Mouse (Mus musculus): ENCODE measurements around the gene Banp. TPM values are rescaled to one million over a fixed set of nuclear protein-coding genes. Genes with fewer than 3 reads are reported as not detected.

The Banp gene
- polyA plus RNA-seq, 1 experiment from 2014 or later, result 60.9 TPM

- Histone ChIP-seq H3K4me3 (no peak overlapping the region), H3K9me3 (replicated peaks) (no peaks in the 10 kb centered on the region), H3K27ac (no peak overlapping the region), H3K36me3 (ENCODE audit: poor library complexity, severe bottlenecking) (peaks cover 61% of the 10 kb centered on the region), H3K4me2 (no peak overlapping the region), H3K4me1 (peaks cover 12% of the 10 kb centered on the region; the same call in 1 of the 2 replicates), H3K9ac (no peak overlapping the region), H3K27me3 (no peaks in the 10 kb centered on the region)
- 88% methylated on average over 22 of the region's 22 CpGs for WGBS
- ATAC-seq, result no peak
Observed at GRCm38 (mm10) chr8:122018046-122018831, 68.7 kb downstream of the Banp start.

- no peaks in the 10 kb centered on the region for H3K9me3 ChIP-seq (replicated peaks)
- ATAC-seq, result no peak
- WGBS, result 90% methylated on average over 1 of the region's 1 CpGs
- no peak overlapping the region for H3K27ac ChIP-seq
- H3K4me2 ChIP-seq, result no peak overlapping the region
- no peak overlapping the region for H3K9ac ChIP-seq
- peaks cover 65% of the 10 kb centered on the region for H3K36me3 ChIP-seq (ENCODE audit: poor library complexity, severe bottlenecking)
- no peaks in the 10 kb centered on the region for H3K27me3 ChIP-seq
- H3K4me1 ChIP-seq, result peaks cover 11% of the 10 kb centered on the region; the same call in 1 of the 2 replicates
- H3K4me3 ChIP-seq, result no peak overlapping the region
Observed at GRCm38 (mm10) chr8:122019162-122019561, 69.6 kb downstream of the Banp start.

GRCm38 (mm10) chr8:122020050-122020771 is 70.7 kb downstream of the Banp start:
- H3K4me2 ChIP-seq, result no peak overlapping the region
- H3K9ac ChIP-seq, result no peak overlapping the region
- peaks cover 68% of the 10 kb centered on the region for H3K36me3 ChIP-seq (ENCODE audit: poor library complexity, severe bottlenecking)
- H3K4me3 ChIP-seq, result no peak overlapping the region
- H3K27ac ChIP-seq, result no peak overlapping the region
- H3K4me1 ChIP-seq, result peaks cover 7% of the 10 kb centered on the region; the same call in 1 of the 2 replicates
- 85% methylated on average over 8 of the region's 8 CpGs for WGBS
- no peaks in the 10 kb centered on the region for H3K27me3 ChIP-seq
- H3K9me3 ChIP-seq (replicated peaks), result no peaks in the 10 kb centered on the region
- no peak for ATAC-seq

- no peak for ATAC-seq
- H3K27me3 ChIP-seq, result no peaks in the 10 kb centered on the region
- peaks cover 75% of the 10 kb centered on the region for H3K36me3 ChIP-seq (ENCODE audit: poor library complexity, severe bottlenecking)
- no peak overlapping the region for H3K4me2 ChIP-seq
- H3K27ac ChIP-seq, result no peak overlapping the region
- no peak overlapping the region for H3K9ac ChIP-seq
- no peak overlapping the region for H3K4me3 ChIP-seq
- H3K4me1 ChIP-seq, result peaks cover 7% of the 10 kb centered on the region; the same call in 1 of the 2 replicates
- no peaks in the 10 kb centered on the region for H3K9me3 ChIP-seq (replicated peaks)
- 79% methylated on average over 2 of the region's 2 CpGs for WGBS
Observed at GRCm38 (mm10) chr8:122021725-122022124, 72.2 kb downstream of the Banp start.

- Histone ChIP-seq H3K4me1 (peaks cover 7% of the 10 kb centered on the region; the same call in 1 of the 2 replicates), H3K4me3 (no peak overlapping the region), H3K27ac (no peak overlapping the region), H3K9ac (no peak overlapping the region), H3K36me3 (ENCODE audit: poor library complexity, severe bottlenecking) (peaks cover 75% of the 10 kb centered on the region), H3K27me3 (no peaks in the 10 kb centered on the region), H3K9me3 (replicated peaks) (no peaks in the 10 kb centered on the region), H3K4me2 (no peak overlapping the region)
- ATAC-seq, result no peak
- WGBS, result 83% methylated on average over 6 of the region's 6 CpGs
Observed at GRCm38 (mm10) chr8:122022274-122022673, 72.7 kb downstream of the Banp start.

- Histone ChIP-seq H3K27me3 (no peaks in the 10 kb centered on the region), H3K4me1 (peaks cover 7% of the 10 kb centered on the region; the same call in 1 of the 2 replicates), H3K4me3 (no peak overlapping the region), H3K36me3 (ENCODE audit: poor library complexity, severe bottlenecking) (peaks cover 71% of the 10 kb centered on the region), H3K9me3 (replicated peaks) (no peaks in the 10 kb centered on the region), H3K4me2 (no peak overlapping the region), H3K27ac (no peak overlapping the region), H3K9ac (no peak overlapping the region)
- ATAC-seq, result no peak; the same call in 1 of the 2 replicates
- WGBS, result 59% methylated on average over 4 of the region's 4 CpGs
Observed at GRCm38 (mm10) chr8:122022705-122023104, 73.2 kb downstream of the Banp start.

- no peak overlapping the region for H3K27ac ChIP-seq
- WGBS, result 94% methylated on average over 9 of the region's 9 CpGs
- ATAC-seq, result no peak
- no peaks in the 10 kb centered on the region for H3K27me3 ChIP-seq
- no peak overlapping the region for H3K4me2 ChIP-seq
- no peak overlapping the region for H3K9ac ChIP-seq
- H3K4me3 ChIP-seq, result no peak overlapping the region
- H3K36me3 ChIP-seq (ENCODE audit: poor library complexity, severe bottlenecking), result peaks cover 50% of the 10 kb centered on the region
- no peaks in the 10 kb centered on the region for H3K9me3 ChIP-seq (replicated peaks)
- H3K4me1 ChIP-seq, result peaks cover 8% of the 10 kb centered on the region
Observed at GRCm38 (mm10) chr8:122025546-122025945, 76.0 kb downstream of the Banp start.

- no peak for ATAC-seq
- Histone ChIP-seq H3K4me1 (peaks cover 7% of the 10 kb centered on the region), H3K36me3 (ENCODE audit: poor library complexity, severe bottlenecking) (peaks cover 40% of the 10 kb centered on the region), H3K9ac (no peak overlapping the region), H3K27me3 (no peaks in the 10 kb centered on the region), H3K4me2 (no peak overlapping the region), H3K4me3 (no peak overlapping the region), H3K9me3 (replicated peaks) (no peaks in the 10 kb centered on the region), H3K27ac (no peak overlapping the region)
- WGBS, result 86% methylated on average over 4 of the region's 4 CpGs
Observed at GRCm38 (mm10) chr8:122028116-122028515, 78.6 kb downstream of the Banp start.

- Histone ChIP-seq H3K9ac (peak overlapping the region; percentile 26; the same call in 1 of the 2 replicates), H3K4me3 (no peak overlapping the region), H3K4me1 (peaks cover 7% of the 10 kb centered on the region), H3K27ac (no peak overlapping the region), H3K27me3 (no peaks in the 10 kb centered on the region), H3K9me3 (replicated peaks) (no peaks in the 10 kb centered on the region), H3K4me2 (no peak overlapping the region), H3K36me3 (ENCODE audit: poor library complexity, severe bottlenecking) (peaks cover 14% of the 10 kb centered on the region)
- ATAC-seq, result no peak
- 35% methylated on average over 7 of the region's 7 CpGs for WGBS
Observed at GRCm38 (mm10) chr8:122030965-122031364, 81.4 kb downstream of the Banp start.

- Histone ChIP-seq H3K4me3 (no peak overlapping the region), H3K4me1 (peaks cover 7% of the 10 kb centered on the region), H3K9ac (no peak overlapping the region), H3K4me2 (no peak overlapping the region), H3K36me3 (ENCODE audit: poor library complexity, severe bottlenecking) (no peaks in the 10 kb centered on the region), H3K27me3 (no peaks in the 10 kb centered on the region), H3K9me3 (replicated peaks) (no peaks in the 10 kb centered on the region), H3K27ac (no peak overlapping the region)
- WGBS, result 83% methylated on average over 9 of the region's 9 CpGs
- no peak for ATAC-seq
Observed at GRCm38 (mm10) chr8:122032741-122033140, 83.2 kb downstream of the Banp start.

GRCm38 (mm10) chr8:122035543-122035942 is 86.0 kb downstream of the Banp start:
- H3K9ac ChIP-seq, result no peak overlapping the region
- no peak overlapping the region for H3K4me3 ChIP-seq
- H3K4me1 ChIP-seq, result peaks cover 6% of the 10 kb centered on the region
- no peak for ATAC-seq
- no peaks in the 10 kb centered on the region for H3K27me3 ChIP-seq
- H3K9me3 ChIP-seq (replicated peaks), result no peaks in the 10 kb centered on the region
- WGBS, result 78% methylated on average over 7 of the region's 7 CpGs
- no peak overlapping the region for H3K27ac ChIP-seq
- H3K4me2 ChIP-seq, result no peak overlapping the region
- H3K36me3 ChIP-seq (ENCODE audit: poor library complexity, severe bottlenecking), result no peaks in the 10 kb centered on the region

- H3K4me1 ChIP-seq, result no peaks in the 10 kb centered on the region; the same call in 1 of the 2 replicates
- H3K27ac ChIP-seq, result no peak overlapping the region
- H3K4me3 ChIP-seq, result no peak overlapping the region
- H3K4me2 ChIP-seq, result no peak overlapping the region
- no peaks in the 10 kb centered on the region for H3K9me3 ChIP-seq (replicated peaks)
- no peaks in the 10 kb centered on the region for H3K27me3 ChIP-seq
- ATAC-seq, result no peak
- no peaks in the 10 kb centered on the region for H3K36me3 ChIP-seq (ENCODE audit: poor library complexity, severe bottlenecking)
- H3K9ac ChIP-seq, result no peak overlapping the region
- WGBS, result 83% methylated on average over 6 of the region's 6 CpGs
Observed at GRCm38 (mm10) chr8:122036325-122036724, 86.8 kb downstream of the Banp start.

Measured in forebrain, embryonic 13.5 days (tissue).